Mouse (Mus musculus): ENCODE measurements around the gene Serpini2.

GRCm38 (mm10) chr3:75297026-75297757 lies 27.3 kb upstream of the Serpini2 start:
- TF ChIP-seq POLR2A (IDR thresholded peaks at IDR 0.05; ENCODE audit: low read depth, low read length) (no peak), CTCF (IDR thresholded peaks at IDR 0.05; ENCODE audit: extremely low read depth, insufficient read depth, insufficient read length, insufficient replicate concordance) (no peak)
